Mouse (Mus musculus) lung, postnatal 0 days (tissue): ENCODE data around the gene Phka2. TPM values are rescaled to one million over a fixed set of nuclear protein-coding genes. Genes with fewer than 3 reads are reported as not detected.

Experiments
- ATAC-seq: fragments of 200-750 bp; cut with Nextera tagmentation; 2 replicates; pipeline ENCODE4 v1.8.0; 2017; ENCODE audit warnings: moderate library complexity
- DNase-seq: peaks from one replicate; pipeline ENCODE4 v3.0.0-alpha.2; 2016; ENCODE audit warnings: low spot score
- H3K27ac ChIP-seq: fragments of 300-500 bp; sonication (generic); 2 replicates; pipeline ENCODE4 v1.5.1; 2014; ENCODE audit warnings: antibody characterized with exemption, mild to moderate bottlenecking, low read length, mixed read lengths
- H3K27me3 ChIP-seq: fragments of 300-500 bp; sonication (generic); replicated peaks from 2 replicates; pipeline ENCODE4 v1.6.1; 2014; ENCODE audit warnings: low read length, mixed read lengths; ENCODE audit not compliant: insufficient read depth
- H3K36me3 ChIP-seq: fragments of 300-500 bp; sonication (generic); 2 replicates; pipeline ENCODE4 v1.6.1; 2014; ENCODE audit warnings: low read length, mixed read lengths; ENCODE audit not compliant: insufficient read depth
- H3K4me1 ChIP-seq: fragments of 300-500 bp; sonication (generic); 2 replicates; pipeline ENCODE4 v1.6.1; 2014; ENCODE audit warnings: antibody characterized with exemption, low read depth, low read length, mixed read lengths; ENCODE audit not compliant: insufficient read depth
- H3K4me2 ChIP-seq: fragments of 300-500 bp; sonication (generic); replicated peaks from 2 replicates; pipeline ENCODE4 v1.6.1; 2014; ENCODE audit warnings: low read depth, mild to moderate bottlenecking, low read length, moderate library complexity, mixed read lengths
- H3K4me3 ChIP-seq: fragments of 300-500 bp; sonication (generic); 2 replicates; pipeline ENCODE4 v1.5.1; 2014; ENCODE audit warnings: low read depth, low read length
- H3K9ac ChIP-seq: fragments of 300-500 bp; sonication (generic); replicated peaks from 2 replicates; pipeline ENCODE4 v1.6.1; 2014; ENCODE audit warnings: low read depth, mild to moderate bottlenecking
- H3K9me3 ChIP-seq: fragments of 300-500 bp; sonication (generic); 2 replicates; pipeline ENCODE4 v1.6.1; 2016; ENCODE audit warnings: low read length, mixed read lengths
- CTCF ChIP-seq: IDR thresholded peaks from 2 replicates; pipeline ENCODE4 v1.5.1; 2016; ENCODE audit warnings: antibody characterized with exemption, mild to moderate bottlenecking
- EP300 ChIP-seq: IDR thresholded peaks from 2 replicates; pipeline ENCODE4 v1.6.1; 2016; ENCODE audit warnings: antibody characterized with exemption, mild to moderate bottlenecking, control low read depth
- WGBS: fragments of 180-500 bp; shearing (Covaris S2); extraction: QIAGEN DNeasy Blood & Tissue Kit; methylation state at CpG from one replicate; pipeline ENCODE4 v1.1.7; 2014; 5-methylcytosine and 5-hydroxymethylcytosine counted together
- polyA plus RNA-seq: library from polyadenylated mRNA; unstranded; fragments of >200 nt; fragmentation: Nextera tagmentation; extraction: Ambion mirVana; gene quantifications from 2 replicates; pipeline ENCODE4 v1.2.1, GENCODE M21; 2015

Gene Phka2
- 9.9 and 11.8 TPM in 2 replicates for polyA plus RNA-seq

DNA sequence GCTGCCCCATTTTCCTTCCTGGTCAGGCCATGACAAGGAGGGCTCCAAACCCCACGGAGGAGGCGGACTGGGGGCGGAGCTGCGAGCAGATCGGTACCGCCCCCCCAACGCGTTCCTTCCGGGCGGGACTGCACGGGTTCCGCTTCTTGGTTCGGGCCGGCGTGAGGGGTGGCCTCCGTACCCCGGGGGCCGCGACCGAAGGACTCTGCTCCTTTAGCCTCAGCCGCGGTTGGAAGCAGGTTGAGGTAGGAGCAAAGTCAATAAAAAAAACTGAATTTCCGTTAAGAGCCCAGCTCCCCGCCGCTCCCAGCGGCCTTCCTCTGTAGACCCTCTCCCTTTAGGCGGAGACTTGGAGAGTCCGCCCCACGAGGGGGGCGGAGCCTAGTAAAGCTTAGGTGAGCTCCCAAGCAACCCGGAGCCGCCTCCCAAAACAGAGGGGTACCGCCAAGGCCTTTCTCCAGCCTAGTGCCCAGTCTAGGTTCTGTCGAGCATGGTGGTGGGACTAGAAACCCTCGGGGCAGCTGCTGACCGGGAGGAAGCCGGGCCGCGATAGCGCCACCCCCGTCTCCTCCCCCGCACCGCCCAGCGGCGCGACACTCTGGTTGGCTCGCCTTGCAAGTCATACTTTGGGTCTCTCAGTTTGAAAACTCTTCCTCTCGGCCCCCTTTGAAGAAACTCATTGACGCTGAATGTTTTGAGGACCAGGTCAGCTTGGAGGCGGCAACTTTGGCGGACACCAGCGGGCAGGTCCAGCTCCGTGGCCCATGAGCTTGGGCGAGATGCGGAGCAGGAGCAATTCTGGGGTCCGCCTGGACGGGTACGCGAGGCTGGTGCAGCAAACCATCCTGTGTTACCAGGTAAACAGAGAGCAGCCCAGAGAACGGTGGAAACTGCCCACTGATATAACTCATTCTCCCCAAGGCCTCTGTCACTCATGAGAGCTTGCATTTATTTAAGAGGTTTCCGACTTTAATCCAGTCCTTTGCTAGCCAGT is at the start of gene Phka2:
Phka2 (plus strand) TSS at position 119 of the 994 bp plus-strand sequence.
- peak within 1 kb of the TSS; percentile 45 for H3K4me3 ChIP-seq
- DNase-seq, result peak; percentile 88
- no peaks in the 10 kb centered on the region for H3K36me3 ChIP-seq
- 13% methylated on average over 56 of the region's 61 CpGs for WGBS
- H3K4me1 ChIP-seq, result no peaks in the 10 kb centered on the region
- H3K4me2 ChIP-seq, result peak within 1 kb of the TSS; percentile 58
- H3K27me3 ChIP-seq, result no peaks in the 10 kb centered on the region
- TF ChIP-seq EP300 (no peak), CTCF (no peak; the same call in none of the 2 replicates)
- ATAC-seq, result peak; percentile 96
- H3K27ac ChIP-seq, result peak within 1 kb of the TSS; percentile 82
- H3K9ac ChIP-seq, result peak within 1 kb of the TSS; percentile 46
- H3K9me3 ChIP-seq, result no peaks in the 10 kb centered on the region

DNA sequence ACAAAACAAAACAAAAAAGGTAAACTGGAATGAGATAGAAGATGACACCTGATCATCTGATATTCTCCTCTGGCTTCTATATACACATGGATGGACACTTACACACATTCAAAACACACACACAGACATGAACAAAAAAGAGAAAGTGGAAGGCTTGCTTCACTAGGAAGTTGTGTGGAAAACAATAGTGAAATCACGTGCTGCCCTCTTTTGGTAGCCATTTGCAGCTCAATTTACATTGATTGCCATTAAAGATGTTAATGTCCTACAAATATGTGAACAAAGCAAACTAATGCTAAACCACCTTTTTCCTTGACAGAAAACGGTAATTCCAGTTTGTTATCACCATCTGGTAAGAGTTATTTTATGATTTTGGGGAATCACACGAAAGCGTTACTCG is 46.3 kb upstream of the Phka2 start:
- DNase-seq (peak; percentile 12), ATAC-seq (no peak)
- Histone ChIP-seq H3K4me1 (no peaks in the 10 kb centered on the region), H3K4me3 (no peak overlapping the region), H3K36me3 (no peaks in the 10 kb centered on the region), H3K4me2 (no peak overlapping the region), H3K9me3 (no peaks in the 10 kb centered on the region), H3K9ac (no peak overlapping the region), H3K27me3 (no peaks in the 10 kb centered on the region), H3K27ac (no peak overlapping the region)
- TF ChIP-seq CTCF (peak; percentile 48), EP300 (no peak)
- 67% methylated on average over 5 of the region's 5 CpGs for WGBS

DNA sequence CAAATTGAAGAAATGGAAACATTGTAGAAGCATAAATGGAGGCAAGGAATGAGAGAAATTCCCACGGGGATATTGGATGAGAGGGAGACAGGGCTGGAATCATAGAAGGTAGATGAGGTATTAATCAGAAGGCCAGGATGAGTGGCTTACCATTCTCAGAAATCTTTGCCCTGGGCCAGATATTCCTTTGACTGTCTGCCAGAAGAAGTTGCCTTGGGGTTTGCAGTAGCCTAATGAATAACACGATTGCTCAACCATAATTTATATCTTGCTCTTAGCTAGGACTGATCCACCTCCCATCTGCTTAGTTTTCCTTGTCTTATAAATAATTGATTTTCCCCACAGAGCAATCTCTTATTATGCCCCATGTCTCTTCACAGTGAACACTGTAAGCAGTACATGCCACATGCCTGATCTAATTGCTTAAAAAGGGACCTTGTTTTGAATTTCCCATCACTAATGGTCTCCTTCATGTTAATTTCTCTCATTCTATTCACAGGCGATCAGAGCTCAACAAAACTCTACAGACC is 30.6 kb upstream of the Phka2 start:
- H3K4me3 ChIP-seq, result no peak overlapping the region
- H3K9ac ChIP-seq, result no peak overlapping the region
- H3K27ac ChIP-seq, result no peak overlapping the region
- ATAC-seq (no peak), DNase-seq (no peak)
- no peaks in the 10 kb centered on the region for H3K9me3 ChIP-seq
- TF ChIP-seq CTCF (no peak), EP300 (no peak)
- no peaks in the 10 kb centered on the region; the same call in 1 of the 2 replicates for H3K27me3 ChIP-seq
- H3K36me3 ChIP-seq, result no peaks in the 10 kb centered on the region
- no peak overlapping the region for H3K4me2 ChIP-seq
- WGBS, result 71% methylated on average over 3 of the region's 3 CpGs
- H3K4me1 ChIP-seq, result no peaks in the 10 kb centered on the region

DNA sequence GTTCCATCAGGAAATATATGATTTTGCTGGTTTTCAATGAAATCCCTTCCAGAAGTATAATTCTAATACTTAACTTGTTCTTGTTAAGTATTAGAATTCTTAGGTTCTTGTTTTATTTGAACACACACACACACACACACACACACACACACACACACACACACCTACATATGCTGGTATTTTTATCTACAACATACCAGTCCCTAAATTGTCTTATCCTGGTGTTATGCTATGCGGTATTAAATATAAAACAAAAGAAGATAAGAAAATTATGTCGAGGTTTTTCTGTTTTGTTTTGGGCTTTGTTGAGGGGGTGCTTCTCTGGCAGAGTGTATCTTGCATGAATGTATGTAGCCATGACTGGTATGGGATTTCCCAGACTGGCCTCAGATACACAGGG is 12.2 kb upstream of the Phka2 start:
- DNase-seq, result no peak
- TF ChIP-seq EP300, result no peak
- 63% methylated on average over 2 of the region's 2 CpGs for WGBS
- Histone ChIP-seq H3K9ac (no peak overlapping the region), H3K4me3 (no peak overlapping the region), H3K27me3 (no peaks in the 10 kb centered on the region), H3K4me2 (no peak overlapping the region), H3K4me1 (no peaks in the 10 kb centered on the region), H3K27ac (no peak overlapping the region), H3K36me3 (no peaks in the 10 kb centered on the region), H3K9me3 (no peaks in the 10 kb centered on the region)
- no peak for ATAC-seq

- H3K9me3 ChIP-seq, result no peaks in the 10 kb centered on the region
- H3K27ac ChIP-seq, result no peak overlapping the region
- H3K4me2 ChIP-seq, result no peak overlapping the region
- no peaks in the 10 kb centered on the region for H3K36me3 ChIP-seq
- no peaks in the 10 kb centered on the region for H3K27me3 ChIP-seq
- no peak overlapping the region for H3K9ac ChIP-seq
- TF ChIP-seq CTCF (no peak), EP300 (no peak)
- H3K4me3 ChIP-seq, result no peak overlapping the region
- H3K4me1 ChIP-seq, result no peaks in the 10 kb centered on the region
- DNase-seq (peak; percentile 25), ATAC-seq (no peak)
- 43% methylated on average over 1 of the region's 3 CpGs for WGBS
Measured at GRCm38 (mm10) chrX:160494333-160494732, 7.6 kb upstream of the Phka2 start.

GRCm38 (mm10) chrX:160494921-160495320 is 7.0 kb upstream of the Phka2 start:
- Histone ChIP-seq H3K9ac (no peak overlapping the region), H3K36me3 (no peaks in the 10 kb centered on the region), H3K27ac (no peak overlapping the region), H3K27me3 (no peaks in the 10 kb centered on the region), H3K4me2 (no peak overlapping the region), H3K9me3 (no peaks in the 10 kb centered on the region), H3K4me1 (no peaks in the 10 kb centered on the region), H3K4me3 (no peak overlapping the region)
- WGBS, result 45% methylated on average over 6 of the region's 6 CpGs
- peak; percentile 87 for ATAC-seq
- peak; percentile 72 for DNase-seq
- TF ChIP-seq EP300, result peak; percentile 92
- TF ChIP-seq CTCF, result no peak
